Mouse (Mus musculus): ENCODE data around the gene Tspan13. TPM values are rescaled to one million over a fixed set of nuclear protein-coding genes. Genes with fewer than 3 reads are reported as not detected.

The Tspan13 gene
- 872 and 1,024 TPM in 2 replicates for polyA plus RNA-seq (2012; rRNA removed)

DNA sequence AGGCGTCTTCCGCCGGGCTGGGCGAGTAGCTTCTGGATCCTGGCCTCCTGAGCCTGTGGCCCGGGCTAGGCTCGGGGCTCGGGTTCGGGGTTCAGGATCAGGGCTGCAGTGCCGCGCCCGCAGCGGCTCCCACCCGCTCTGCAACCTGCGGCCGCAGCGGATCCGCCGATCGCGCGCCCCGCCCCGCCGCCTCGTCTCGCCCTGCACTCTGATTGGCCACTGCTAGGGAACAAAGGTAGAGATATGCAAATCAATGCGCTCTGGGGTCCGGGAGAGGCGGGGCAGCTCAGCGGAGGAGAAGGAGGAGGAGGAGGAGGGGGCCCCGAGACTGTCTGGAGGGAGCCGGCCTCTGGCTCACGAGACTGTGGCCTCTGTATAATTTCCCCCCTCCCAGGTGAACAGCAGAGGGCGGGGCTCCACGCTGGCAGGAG lies at the start of gene Tspan13:
Gene Tspan13, minus strand, starts transcription at position 153 of the 431 bp plus-strand sequence.

DNA sequence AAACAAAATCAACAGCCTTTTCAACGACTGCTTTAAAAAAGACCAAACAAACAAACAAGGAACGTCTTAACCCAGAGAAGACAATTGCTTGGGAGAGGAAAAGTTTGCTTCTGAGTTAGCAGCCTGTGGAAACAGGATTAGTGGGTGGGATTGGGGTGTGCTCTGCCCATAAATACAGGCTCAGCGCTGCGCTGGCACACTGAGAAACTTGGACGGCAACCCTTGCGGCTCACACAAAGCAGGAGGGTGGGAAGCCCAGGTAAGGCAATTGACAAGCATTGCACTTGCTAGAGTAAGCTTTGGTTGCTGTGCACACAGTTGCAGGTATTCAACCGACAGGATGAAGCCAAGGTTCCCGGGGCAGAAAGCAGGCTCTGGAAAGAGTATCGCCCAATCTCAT lies 49.6 kb downstream of the Tspan13 start, which contains the start of gene Agr2:
Gene Agr2, plus strand, starts transcription at position 197 of the 400 bp plus-strand sequence.

Other genes with a start within 250 kb of the Tspan13 start
- gene Agr3, start 116.9 kb downstream of the Tspan13 start, polyA plus RNA-seq (2012; rRNA removed): 0.35 and 0.53 TPM in 2 replicates
- gene Agr2, start 49.6 kb downstream of the Tspan13 start, polyA plus RNA-seq (2012; rRNA removed): 912 and 1,273 TPM in 2 replicates
- gene Ankmy2, start 114.6 kb upstream of the Tspan13 start, polyA plus RNA-seq (2012; rRNA removed): 5.8 and 5.9 TPM in 2 replicates
- gene Bzw2, start 115.6 kb upstream of the Tspan13 start, polyA plus RNA-seq (2012; rRNA removed): 8.2 and 10.6 TPM in 2 replicates
- gene Lrrc72, start 210.9 kb upstream of the Tspan13 start, polyA plus RNA-seq (2012; rRNA removed): not detected in 2 replicates